Mouse (Mus musculus): ENCODE data around the gene Olfr568. TPM values are rescaled to one million over a fixed set of nuclear protein-coding genes. Genes with fewer than 3 reads are reported as not detected.

The Olfr568 gene
- not detected in 2 replicates for polyA plus RNA-seq (2012; rRNA removed)

DNA sequence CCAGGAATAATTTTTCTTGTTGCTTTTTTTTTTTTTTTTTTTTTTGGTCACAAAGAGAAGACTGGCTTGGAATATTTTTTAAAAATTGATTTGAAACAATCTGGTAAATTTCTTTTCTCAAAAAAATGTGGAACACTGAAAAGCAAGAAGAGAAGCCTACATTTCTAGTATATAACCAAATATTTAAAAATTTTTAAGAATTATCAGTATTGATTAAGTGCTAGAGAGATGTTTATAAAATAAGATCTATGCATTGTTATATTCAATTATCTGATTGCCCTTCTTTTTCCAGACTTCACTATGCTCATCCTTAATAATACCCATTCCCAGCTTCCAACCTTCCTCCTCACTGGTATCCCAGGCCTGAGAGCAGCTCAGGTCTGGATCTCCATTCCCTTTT is at the start of gene Olfr568:
TSS of gene Olfr568 (plus strand) at position 301 of the 400 bp plus-strand sequence.
- no peak for DNase-seq (ENCODE audit: low spot score)

DNA sequence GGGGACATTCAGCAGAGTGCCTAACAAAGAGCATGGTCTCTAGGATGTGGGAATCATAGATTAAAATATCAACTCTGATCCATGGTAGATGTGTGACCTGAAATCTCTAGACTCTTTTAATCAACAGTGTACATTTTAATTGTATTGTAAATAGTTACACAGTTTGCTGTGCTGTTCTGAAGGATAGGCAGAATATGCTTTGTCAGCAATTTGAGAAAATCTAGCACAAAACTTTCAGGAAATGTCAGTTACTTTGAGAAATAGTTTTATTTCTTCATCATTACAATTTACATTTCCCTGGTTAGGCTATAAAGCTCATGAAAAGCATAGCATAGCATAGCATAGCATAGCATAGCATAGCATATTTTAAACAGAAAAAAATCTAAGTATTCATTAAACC is 21.1 kb upstream of the Olfr568 start:
- no peak for DNase-seq (ENCODE audit: low spot score)

- no peak for DNase-seq (ENCODE audit: low spot score)
Observed at GRCm38 (mm10) chr7:102858665-102859064, 18.3 kb upstream of the Olfr568 start, which contains the start of gene Olfr566. Olfr566 (minus strand) TSS chr7:102858765.

- no peak for DNase-seq (ENCODE audit: low spot score)
Observed at GRCm38 (mm10) chr7:102890782-102891181, 13.9 kb downstream of the Olfr568 start, which contains the start of gene Olfr569. Olfr569 (minus strand) TSS chr7:102890882.

DNA sequence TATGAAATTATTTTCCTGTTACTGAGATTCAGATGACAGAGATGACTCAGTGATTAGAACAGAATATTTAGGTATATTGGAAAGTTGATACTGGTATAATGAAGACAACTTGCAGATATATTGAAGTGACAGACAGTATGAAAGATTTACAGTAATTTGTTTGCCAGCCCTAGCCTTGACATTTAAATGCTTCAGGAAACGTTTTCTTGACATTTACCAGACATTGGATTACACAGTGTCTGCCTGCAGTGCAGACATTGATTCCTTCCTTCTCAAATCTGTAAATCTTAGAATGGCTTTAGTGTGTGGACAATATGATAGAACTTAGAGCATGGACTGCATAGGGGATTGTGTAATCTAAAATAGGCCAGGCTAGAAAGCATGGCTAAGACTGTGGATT is 38.3 kb downstream of the Olfr568 start:
- no peak for DNase-seq (ENCODE audit: low spot score)

DNA sequence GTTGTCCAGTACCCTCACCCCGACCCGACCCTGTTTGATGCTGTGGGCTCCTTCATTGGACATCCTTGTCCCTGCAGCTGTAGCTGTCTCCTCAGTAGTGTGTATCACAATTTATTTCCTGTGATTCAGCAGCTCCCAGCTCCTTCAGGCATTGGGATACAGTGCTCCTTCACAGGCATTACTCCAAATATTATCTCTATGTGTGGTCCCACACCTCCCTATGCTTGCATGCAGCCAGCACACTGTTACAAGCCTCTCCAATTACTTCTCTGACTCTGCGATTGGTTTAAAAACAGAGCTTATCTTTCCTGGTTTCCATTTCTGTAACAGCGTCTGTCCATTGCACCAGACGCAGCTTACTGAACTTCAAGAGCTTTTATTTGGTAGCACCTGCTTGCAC is 39.5 kb downstream of the Olfr568 start:
- DNase-seq (ENCODE audit: low spot score), result no peak

DNA sequence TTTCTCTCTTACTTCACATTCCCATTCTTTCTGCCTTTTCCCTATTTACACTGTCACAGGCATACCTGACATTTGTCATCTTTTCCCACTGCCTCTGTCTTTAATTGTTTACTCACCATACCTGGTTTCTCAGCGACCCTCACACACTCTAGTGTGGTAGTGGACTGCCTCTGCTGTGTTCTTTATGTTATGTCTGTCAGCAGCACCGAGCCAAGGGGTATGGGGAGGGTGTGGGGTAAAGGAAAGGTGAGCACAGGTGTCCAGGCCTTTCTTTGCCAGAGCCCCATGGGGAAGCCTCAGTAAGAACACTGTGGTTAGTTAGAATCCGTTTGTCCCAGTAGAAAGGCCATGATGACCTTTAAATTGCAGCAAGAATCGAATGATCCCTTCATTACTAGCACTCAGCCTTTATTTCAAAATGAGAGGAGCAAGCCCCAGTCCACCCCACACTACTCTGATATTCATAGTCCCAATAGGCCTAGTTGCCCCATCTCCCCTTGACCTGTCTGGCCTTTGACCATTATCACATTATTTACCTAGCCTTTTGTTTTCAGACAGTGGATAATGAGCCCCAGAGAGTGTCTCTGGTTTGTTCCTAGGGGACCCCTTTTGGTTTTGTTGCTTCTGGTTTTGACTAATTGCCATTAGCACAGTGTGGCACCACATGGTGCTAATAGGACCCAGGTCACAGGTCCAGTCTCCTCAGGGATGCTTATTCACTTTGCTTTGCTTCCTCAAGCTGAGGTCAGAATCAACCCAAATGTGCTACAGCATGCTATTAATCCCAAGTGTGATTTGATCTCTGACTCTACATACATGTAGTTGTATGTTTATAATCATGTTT is 40.3 kb downstream of the Olfr568 start, which contains the start of gene Olfr571:
TSS of gene Olfr571 (minus strand) at position 505 of the 844 bp plus-strand sequence.
- no peak for DNase-seq (ENCODE audit: low spot score)

GRCm38 (mm10) chr7:102919632-102920031 is 42.7 kb downstream of the Olfr568 start:
- DNase-seq (ENCODE audit: low spot score), result no peak

GRCm38 (mm10) chr7:102924109-102924508 is 47.2 kb downstream of the Olfr568 start, which contains the start of gene Olfr572:
Olfr572 (plus strand) TSS chr7:102924409.
- no peak for DNase-seq (ENCODE audit: low spot score)

- no peak for DNase-seq (ENCODE audit: low spot score)
Observed at GRCm38 (mm10) chr7:102927105-102927504, 50.2 kb downstream of the Olfr568 start.

Other genes starting within 250 kb of the Olfr568 start
- not detected in 2 replicates for gene Olfr554, start 238.7 kb upstream of the Olfr568 start, polyA plus RNA-seq (2012; rRNA removed)
- not detected in 2 replicates for gene Olfr555, start 218.3 kb upstream of the Olfr568 start, polyA plus RNA-seq (2012; rRNA removed)
- gene Olfr556, start 212.2 kb upstream of the Olfr568 start, polyA plus RNA-seq (2012; rRNA removed), result not detected in 2 replicates
- 75.3 and 99.1 TPM in 2 replicates for gene Trim68, start 189.8 kb upstream of the Olfr568 start, polyA plus RNA-seq (2012; rRNA removed)
- gene Olfr557, start 181.2 kb upstream of the Olfr568 start, polyA plus RNA-seq (2012; rRNA removed), result not detected in 2 replicates
- 1.3 and 1.4 TPM in 2 replicates for gene Olfr558, start 174.9 kb upstream of the Olfr568 start, polyA plus RNA-seq (2012; rRNA removed)
- gene Olfr33, start 158.1 kb upstream of the Olfr568 start, polyA plus RNA-seq (2012; rRNA removed), result not detected in 2 replicates
- gene Olfr559, start 149.6 kb upstream of the Olfr568 start, polyA plus RNA-seq (2012; rRNA removed), result not detected in 2 replicates
- gene Olfr560, start 117.8 kb upstream of the Olfr568 start, polyA plus RNA-seq (2012; rRNA removed), result 0.03 TPM in 1 of 2 replicates, not detected in the other
- gene Olfr78, start 117.7 kb upstream of the Olfr568 start, polyA plus RNA-seq (2012; rRNA removed), result 1.0 and 1.4 TPM in 2 replicates
- not detected in 2 replicates for gene Olfr561, start 105.9 kb upstream of the Olfr568 start, polyA plus RNA-seq (2012; rRNA removed)
- gene Olfr564, start 73.6 kb upstream of the Olfr568 start, polyA plus RNA-seq (2012; rRNA removed), result not detected in 2 replicates
- gene Olfr566, start 18.4 kb upstream of the Olfr568 start, polyA plus RNA-seq (2012; rRNA removed), result not detected in 2 replicates
- not detected in 2 replicates for gene Olfr569, start 13.8 kb downstream of the Olfr568 start, polyA plus RNA-seq (2012; rRNA removed)
- not detected in 2 replicates for gene Olfr570, start 17.5 kb downstream of the Olfr568 start, polyA plus RNA-seq (2012; rRNA removed)
- not detected in 2 replicates for gene Olfr571, start 40.4 kb downstream of the Olfr568 start, polyA plus RNA-seq (2012; rRNA removed)
- gene Olfr572, start 47.3 kb downstream of the Olfr568 start, polyA plus RNA-seq (2012; rRNA removed), result not detected in 2 replicates
- gene Olfr573-ps1, start 65.5 kb downstream of the Olfr568 start, polyA plus RNA-seq (2012; rRNA removed), result not detected in 2 replicates
- not detected in 2 replicates for gene Olfr574, start 71.3 kb downstream of the Olfr568 start, polyA plus RNA-seq (2012; rRNA removed)
- gene Olfr575, start 81.7 kb downstream of the Olfr568 start, polyA plus RNA-seq (2012; rRNA removed), result not detected in 2 replicates
- gene Olfr576, start 85.5 kb downstream of the Olfr568 start, polyA plus RNA-seq (2012; rRNA removed), result not detected in 2 replicates
- not detected in 2 replicates for gene Olfr577, start 98.8 kb downstream of the Olfr568 start, polyA plus RNA-seq (2012; rRNA removed)
- not detected in 2 replicates for gene Olfr578, start 112.2 kb downstream of the Olfr568 start, polyA plus RNA-seq (2012; rRNA removed)
- gene Olfr582, start 160.9 kb downstream of the Olfr568 start, polyA plus RNA-seq (2012; rRNA removed), result not detected in 2 replicates
- gene Olfr583, start 174.2 kb downstream of the Olfr568 start, polyA plus RNA-seq (2012; rRNA removed), result not detected in 2 replicates
- not detected in 2 replicates for gene Olfr584, start 204.8 kb downstream of the Olfr568 start, polyA plus RNA-seq (2012; rRNA removed)
- gene Olfr585, start 220.6 kb downstream of the Olfr568 start, polyA plus RNA-seq (2012; rRNA removed), result not detected in 2 replicates
- gene Olfr586, start 248.5 kb downstream of the Olfr568 start, polyA plus RNA-seq (2012; rRNA removed), result not detected in 2 replicates